In the genomic region with DNA sequence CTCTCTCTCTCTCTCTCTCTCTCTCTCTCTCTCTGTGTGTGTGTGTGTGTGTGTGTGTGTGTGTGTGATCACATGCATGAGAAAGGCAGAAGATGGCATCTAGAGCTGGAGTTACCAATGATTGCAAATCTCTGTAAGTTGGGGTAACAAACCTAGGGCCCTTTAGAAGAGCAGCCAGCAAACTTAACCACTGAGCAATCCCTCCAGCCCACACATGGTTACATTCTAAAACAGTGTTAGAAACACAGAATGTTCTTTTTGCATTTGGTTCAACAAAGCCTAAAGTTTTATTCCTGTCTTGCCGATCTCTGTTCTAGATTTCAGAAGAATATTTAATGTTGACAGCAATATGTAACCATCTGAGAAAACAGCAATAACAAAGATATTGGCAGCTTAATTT, we compare ENCODE assay signal across 24 mouse cellular contexts. TPM values are rescaled to one million over a fixed set of nuclear protein-coding genes. Genes with fewer than 3 reads are reported as not detected.
"Had no signal": no experiment of that assay in that cellular context is flagged by ENCODE, and none has a peak within 500 bp of the region (broad histone marks: within the 10 kb centered on the region; RNA-seq: fewer than 3 reads in every experiment).

No protein-coding gene starts in this region.

- DNase-seq: lung, adult 2 months; lung, postnatal 14 days; lung, postnatal 36 days; right cerebral cortex, postnatal 14 days; thymus, adult 2 months; thymus, postnatal 25 days; thymus, postnatal 4 days had no signal

- ATAC-seq: lung, postnatal 0 days; midbrain, embryonic 13.5 days; midbrain, embryonic 15.5 days had no signal

- H3K4me2 ChIP-seq: lung, embryonic 15.5 days; midbrain, embryonic 11.5 days; midbrain, embryonic 13.5 days; midbrain, embryonic 15.5 days; neural tube, embryonic 12.5 days; stomach, embryonic 15.5 days had no signal

- H3K9me3 ChIP-seq: lung, embryonic 15.5 days; midbrain, embryonic 13.5 days; midbrain, embryonic 15.5 days; neural tube, embryonic 12.5 days; stomach, embryonic 15.5 days had no signal

- H3K36me3 ChIP-seq: lung, embryonic 15.5 days; midbrain, embryonic 13.5 days; midbrain, embryonic 15.5 days; neural tube, embryonic 12.5 days; stomach, embryonic 15.5 days had no signal

- H3K27ac ChIP-seq: lung, embryonic 15.5 days; macrophage; midbrain, embryonic 13.5 days; midbrain, embryonic 15.5 days; neural tube, embryonic 12.5 days; stomach, embryonic 15.5 days; stomach, postnatal 0 days had no signal

- H3K27me3 ChIP-seq: lung, embryonic 15.5 days; megakaryocyte, embryonic 14.5 days; midbrain, embryonic 13.5 days; midbrain, embryonic 15.5 days; neural tube, embryonic 12.5 days; stomach, embryonic 15.5 days had no signal

- H3K4me1 ChIP-seq: lung, embryonic 15.5 days; megakaryocyte, embryonic 14.5 days; midbrain, embryonic 13.5 days; midbrain, embryonic 15.5 days; neural tube, embryonic 12.5 days; stomach, embryonic 15.5 days had no signal

- H3K4me3 ChIP-seq: lung, embryonic 15.5 days; megakaryocyte, embryonic 14.5 days; midbrain, embryonic 13.5 days; midbrain, embryonic 15.5 days; neural tube, embryonic 12.5 days; stomach, embryonic 15.5 days had no signal

- H3K9ac ChIP-seq: lung, embryonic 15.5 days; midbrain, embryonic 13.5 days; midbrain, embryonic 15.5 days; neural tube, embryonic 12.5 days; stomach, embryonic 15.5 days had no signal

RNA-seq across cellular contexts. Expression of a gene that starts 8.2 kb away (rescaled TPM):
- total RNA-seq: megakaryocyte progenitor cell, adult 5-6 weeks; midbrain, postnatal 0 days; monocyte, adult 5-6 weeks; neutrophil, adult 5-6 weeks had no signal
- polyA plus RNA-seq: lung, embryonic 15.5 days; lung, postnatal 0 days; macrophage; midbrain, embryonic 11.5 days; midbrain, embryonic 15.5 days; midbrain, postnatal 0 days; neural tube, embryonic 12.5 days; neural tube, embryonic 14.5 days; spleen, adult 2 months; thymus, adult 2 months; urinary bladder, adult 2 months had no signal

RNA-seq across cellular contexts. Expression of a gene that starts 41.1 kb away (rescaled TPM):
- total RNA-seq: megakaryocyte progenitor cell, adult 5-6 weeks; neutrophil, adult 5-6 weeks had no signal
- polyA plus RNA-seq: lung, embryonic 15.5 days; midbrain, embryonic 11.5 days; midbrain, embryonic 13.5 days; neural tube, embryonic 12.5 days; thymus, adult 2 months had no signal

RNA-seq across cellular contexts. Expression of a gene that starts 54.7 kb away (rescaled TPM):
- total RNA-seq: megakaryocyte progenitor cell, adult 5-6 weeks; midbrain, postnatal 0 days; monocyte, adult 5-6 weeks; neutrophil, adult 5-6 weeks had no signal
- polyA plus RNA-seq: lung, embryonic 15.5 days; midbrain, embryonic 13.5 days; midbrain, embryonic 15.5 days; midbrain, postnatal 0 days; neural tube, embryonic 12.5 days; neural tube, embryonic 14.5 days; spleen, adult 2 months; thymus, adult 2 months; urinary bladder, adult 2 months had no signal
